In the genomic region with DNA sequence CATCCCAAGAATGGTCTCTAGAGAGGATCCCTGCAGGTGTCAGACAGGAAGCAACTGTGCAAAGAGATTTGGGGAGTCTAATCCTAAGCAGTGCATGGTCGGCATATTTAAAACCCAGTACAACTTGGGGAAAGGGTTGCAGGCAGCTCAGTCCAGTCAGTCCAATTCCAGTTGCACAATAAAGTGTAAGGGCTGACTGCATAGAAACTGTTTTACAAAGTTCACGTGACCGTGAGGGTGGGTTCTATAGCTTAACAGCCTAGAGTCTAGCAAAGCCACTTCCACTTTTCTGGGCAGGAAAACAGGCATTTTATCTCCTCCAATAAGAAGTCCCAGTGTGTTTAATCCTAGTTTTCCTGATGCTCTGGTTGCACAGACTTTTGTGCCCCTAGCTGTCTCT, we compare ENCODE assay signal across 27 mouse cellular contexts. TPM values are rescaled to one million over a fixed set of nuclear protein-coding genes. Genes with fewer than 3 reads are reported as not detected.
DNase-seq lines count a peak whose midpoint lies in the region; ATAC-seq and TF ChIP-seq lines count a peak whose summit lies in the region.
"Had no signal": no experiment of that assay in that cellular context is flagged by ENCODE, and none has a peak within 500 bp of the region (broad histone marks: within the 10 kb centered on the region; RNA-seq: fewer than 3 reads in every experiment).

No protein-coding gene starts in this region.

- no peak overlapping the region for H3K4me3 ChIP-seq in liver, embryonic 13.5 days (replicated peaks)
- no peak overlapping the region for H3K4me3 ChIP-seq in liver, postnatal 0 days (ENCODE audit: low read depth, low read length)
- H3K4me3 ChIP-seq: embryonic facial prominence, embryonic 12.5 days; embryonic facial prominence, embryonic 15.5 days; gastrocnemius, adult 2 months; heart, embryonic 10.5 days; hindbrain, embryonic 12.5 days; hindbrain, embryonic 15.5 days had no signal

- H3K4me1 ChIP-seq in liver, embryonic 13.5 days (replicated peaks), result no peaks in the 10 kb centered on the region
- H3K4me1 ChIP-seq in liver, postnatal 0 days (ENCODE audit: insufficient read depth), result no peaks in the 10 kb centered on the region
- H3K4me1 ChIP-seq: embryonic facial prominence, embryonic 12.5 days; embryonic facial prominence, embryonic 15.5 days; heart, embryonic 10.5 days; hindbrain, embryonic 12.5 days; hindbrain, embryonic 15.5 days had no signal

- H3K9me3 ChIP-seq in liver, embryonic 13.5 days (replicated peaks), result no peaks in the 10 kb centered on the region
- no peaks in the 10 kb centered on the region for H3K9me3 ChIP-seq in liver, postnatal 0 days (ENCODE audit: low read length)
- H3K9me3 ChIP-seq: embryonic facial prominence, embryonic 12.5 days; embryonic facial prominence, embryonic 15.5 days; heart, embryonic 10.5 days; hindbrain, embryonic 12.5 days; hindbrain, embryonic 15.5 days had no signal

- ATAC-seq in liver, embryonic 13.5 days (ENCODE audit: low read depth), result 0 out of 2 replicates have a peak, but pooled peaks have one; percentile 15
- no peak for ATAC-seq in liver, postnatal 0 days
- peak; percentile 84 for ATAC-seq in megakaryocyte, adult 5-6 weeks (ENCODE audit: poor library complexity, severe bottlenecking)
- ATAC-seq: activated CD4-positive, CD25-positive, alpha-beta regulatory T cell, adult 4 months; forebrain, embryonic 14.5 days; forebrain, postnatal 0 days; Patski had no signal

- no peak overlapping the region for H3K27ac ChIP-seq in liver, embryonic 13.5 days
- H3K27ac ChIP-seq in liver, postnatal 0 days (ENCODE audit: low read depth), result no peak overlapping the region
- H3K27ac ChIP-seq: embryonic facial prominence, embryonic 12.5 days; embryonic facial prominence, embryonic 15.5 days; gastrocnemius, adult 2 months; heart, embryonic 10.5 days; hindbrain, embryonic 12.5 days; hindbrain, embryonic 15.5 days had no signal

- no peak for TF ChIP-seq EP300 in liver, postnatal 0 days (IDR thresholded peaks at IDR 0.05; ENCODE audit: low read depth)

- WGBS in liver, embryonic 13.5 days (ENCODE audit: insufficient replicate concordance), result 68% methylated on average over 3 of the region's 3 CpGs
- WGBS in liver, postnatal 0 days (ENCODE audit: insufficient replicate concordance), result 68% methylated on average over 3 of the region's 3 CpGs

- no peak overlapping the region for H3K9ac ChIP-seq in liver, embryonic 13.5 days
- H3K9ac ChIP-seq in liver, postnatal 0 days (replicated peaks), result no peak overlapping the region
- H3K9ac ChIP-seq: embryonic facial prominence, embryonic 12.5 days; embryonic facial prominence, embryonic 15.5 days; forebrain, postnatal 0 days; hindbrain, embryonic 12.5 days; hindbrain, embryonic 15.5 days had no signal

- peaks cover 66% of the 10 kb centered on the region for H3K36me3 ChIP-seq in liver, embryonic 13.5 days
- H3K36me3 ChIP-seq in liver, postnatal 0 days (replicated peaks; ENCODE audit: insufficient read depth, low read length), result peaks cover 10% of the 10 kb centered on the region

- DNase-seq in liver, embryonic 13.5 days, result no peak
- DNase-seq in liver, postnatal 0 days, result no peak
- peak; percentile 31 for DNase-seq in ZHBTc4 (ENCODE audit: low read depth, low spot score)
- no peak for DNase-seq in heart, adult 9 months (ENCODE audit: low spot score in 2 of 2)
- DNase-seq in MN1 (ENCODE audit: low spot score), result no peak
- DNase-seq in kidney, postnatal 4 days, result no peak
- DNase-seq: adrenal gland, postnatal 10 days; adrenal gland, postnatal 36 days; B cell, adult 2 months; cerebellum, adult 11 months; cerebellum, adult 2 months; cerebellum, adult 9-11 months; cerebellum, postnatal 25 days; forebrain, postnatal 0 days; gastrocnemius, adult 2 months; gastrocnemius, postnatal 14 days; heart, adult 18-20 months had no signal

- H3K27me3 ChIP-seq in liver, embryonic 13.5 days, result no peaks in the 10 kb centered on the region
- no peaks in the 10 kb centered on the region for H3K27me3 ChIP-seq in liver, postnatal 0 days (ENCODE audit: insufficient read depth, low read length)
- H3K27me3 ChIP-seq: CH12.LX; embryonic facial prominence, embryonic 12.5 days; embryonic facial prominence, embryonic 15.5 days; hindbrain, embryonic 12.5 days; hindbrain, embryonic 15.5 days; Patski had no signal

- TF ChIP-seq CTCF in liver, postnatal 0 days (IDR thresholded peaks at IDR 0.05; ENCODE audit: low read depth), result no peak

- no peak overlapping the region for H3K4me2 ChIP-seq in liver, embryonic 13.5 days
- no peak overlapping the region for H3K4me2 ChIP-seq in liver, postnatal 0 days (ENCODE audit: low read depth, low read length)
- H3K4me2 ChIP-seq: embryonic facial prominence, embryonic 12.5 days; embryonic facial prominence, embryonic 15.5 days; hindbrain, embryonic 12.5 days; hindbrain, embryonic 15.5 days had no signal

RNA-seq across cellular contexts. Expression of a gene that starts 36.1 kb away (rescaled TPM):
- polyA plus RNA-seq in liver, embryonic 13.5 days (2015; fragmentation: Nextera tagmentation; extraction: Ambion mirVana), result 6.3 and 6.8 TPM in 2 replicates
- polyA plus RNA-seq in liver, postnatal 0 days (2015; fragmentation: Nextera tagmentation; extraction: Ambion mirVana), result 2.0 and 2.8 TPM in 2 replicates
- 13.0 and 18.7 TPM in 2 replicates for total RNA-seq in megakaryocyte, adult 5-6 weeks (2015)
- total RNA-seq in megakaryocyte, adult 5-6 weeks (2017), result 20.7 and 24.6 TPM in 2 replicates

RNA-seq across cellular contexts. Expression of a gene that starts 37.7 kb away (rescaled TPM):
- 211 and 250 TPM in 2 replicates for polyA plus RNA-seq in liver, embryonic 13.5 days (2015; fragmentation: Nextera tagmentation; extraction: Ambion mirVana)
- 92.4 and 94.7 TPM in 2 replicates for polyA plus RNA-seq in liver, postnatal 0 days (2015; fragmentation: Nextera tagmentation; extraction: Ambion mirVana)
- total RNA-seq in megakaryocyte, adult 5-6 weeks (2015), result 111 and 122 TPM in 2 replicates
- 101 and 117 TPM in 2 replicates for total RNA-seq in megakaryocyte, adult 5-6 weeks (2017)
